Mouse (Mus musculus): ENCODE data around the gene Itga5.
"Not testable (repeated sequence)": the region's sequence is repeated elsewhere in the genome, so short reads cannot be mapped to it uniquely, and the experiment has no call there.

Gene Itga5

GRCm38 (mm10) chr15:103366376-103367149 is at the start of gene Itga5:
Itga5 (minus strand) TSS chr15:103366763.
- DNase-seq (ENCODE audit: low spot score in 2 of 2): peak; percentile 24 to 26

DNA sequence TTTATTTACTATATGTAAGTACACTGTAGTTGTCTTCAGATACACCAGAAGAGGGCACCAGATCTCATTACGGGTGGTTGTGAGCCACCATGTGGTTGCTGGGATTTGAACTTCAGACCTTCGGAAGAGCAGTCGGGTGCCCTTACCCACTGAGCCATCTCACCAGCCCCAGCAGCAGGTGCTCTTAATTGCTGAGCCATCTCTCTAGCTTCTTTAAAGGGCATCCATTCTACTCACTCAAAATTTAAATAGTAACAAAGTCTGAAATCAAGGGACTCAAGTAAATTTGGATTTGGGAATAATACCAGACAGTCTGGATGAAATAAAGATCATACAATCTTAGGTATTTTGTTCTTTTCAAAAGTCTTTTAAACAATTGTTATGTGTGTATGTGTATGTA is 39.0 kb upstream of the Itga5 start:
- DNase-seq (ENCODE audit: low spot score in 2 of 2): not testable (repeated sequence)

GRCm38 (mm10) chr15:103401361-103401760 is 34.8 kb upstream of the Itga5 start:
- no peak for DNase-seq (ENCODE audit: low spot score in 2 of 2)

DNA sequence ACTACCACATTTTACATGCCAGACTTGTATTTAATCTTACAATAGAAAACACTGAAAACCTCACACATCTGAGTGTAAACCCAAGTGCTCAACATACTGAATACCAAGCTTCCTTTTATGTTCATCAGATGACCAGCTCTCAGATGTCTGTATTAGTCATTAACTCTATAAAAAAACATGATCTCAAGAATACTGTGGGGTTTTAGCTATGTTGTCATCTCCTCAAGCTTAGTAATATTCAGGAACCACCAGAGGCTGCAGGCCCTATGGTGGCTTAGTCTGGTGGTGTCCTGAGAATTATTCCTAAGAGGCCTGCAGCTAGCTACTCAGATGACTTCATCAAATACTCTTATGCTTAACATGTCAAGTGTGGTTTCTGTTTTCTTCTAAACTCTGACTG is 27.0 kb upstream of the Itga5 start:
- no peak for DNase-seq (ENCODE audit: low spot score in 2 of 2)

DNA sequence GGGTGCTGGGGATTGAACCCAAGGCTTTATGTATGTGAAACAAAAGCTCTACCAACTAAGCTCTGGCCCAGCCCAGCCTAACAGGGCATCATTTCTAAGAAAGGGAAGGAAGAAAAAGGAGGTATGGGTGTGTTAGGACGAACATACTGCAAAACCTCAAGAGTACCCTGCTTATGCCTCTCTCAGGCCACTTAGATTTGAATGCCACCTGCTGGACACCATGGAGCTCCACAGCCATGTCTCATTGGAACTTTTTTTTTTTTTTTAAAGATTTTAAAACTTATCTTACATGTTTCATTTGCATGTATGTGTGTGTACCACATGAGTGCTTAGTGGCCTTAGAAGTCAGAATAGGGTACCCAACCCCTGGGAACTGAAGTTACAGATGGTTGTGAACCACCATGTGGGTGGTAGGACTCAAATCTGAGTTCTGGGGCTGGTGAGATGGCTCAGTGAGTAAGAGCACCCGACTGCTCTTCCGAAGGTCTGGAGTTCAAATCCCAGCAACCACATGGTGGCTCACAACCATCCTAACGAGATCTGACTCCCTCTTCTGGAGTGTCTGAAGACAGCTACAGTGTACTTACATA is 22.1 kb upstream of the Itga5 start:
- DNase-seq (ENCODE audit: low spot score in 2 of 2): no peak

DNA sequence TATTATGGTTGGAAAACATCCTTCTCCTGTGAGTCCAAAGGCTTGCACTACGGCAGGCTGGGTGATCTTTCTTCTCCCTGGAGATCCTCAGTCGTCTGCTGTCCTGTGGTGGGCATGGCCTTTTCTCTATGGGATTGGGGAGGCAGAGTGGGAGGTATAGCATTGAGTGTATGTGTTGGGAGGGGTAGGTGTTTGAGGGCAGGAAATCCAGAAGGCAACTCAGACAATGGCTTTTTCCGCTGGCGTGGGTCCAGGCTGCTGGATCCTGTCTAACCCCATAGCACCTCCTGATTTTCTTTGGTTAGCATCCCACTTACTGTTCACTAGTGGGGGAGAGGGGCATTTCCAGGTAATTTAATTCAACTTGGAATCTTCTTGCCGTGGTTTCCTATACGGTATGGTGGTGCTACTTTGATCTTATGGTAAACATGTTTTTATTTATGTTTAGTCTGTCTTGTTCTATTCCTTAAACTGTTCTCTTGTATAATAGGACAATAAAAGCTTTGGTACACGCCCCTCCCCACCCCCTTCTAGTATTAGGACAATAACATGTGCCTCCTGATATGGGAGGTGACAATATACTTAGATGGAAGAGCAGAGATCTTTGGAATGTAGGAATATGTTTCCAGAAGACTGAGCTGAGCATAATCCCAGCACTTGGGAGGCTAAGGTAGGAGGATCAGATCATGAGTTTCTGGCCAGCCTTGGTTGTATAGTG is 17.4 kb upstream of the Itga5 start:
- no peak for DNase-seq (ENCODE audit: low spot score in 2 of 2)

DNA sequence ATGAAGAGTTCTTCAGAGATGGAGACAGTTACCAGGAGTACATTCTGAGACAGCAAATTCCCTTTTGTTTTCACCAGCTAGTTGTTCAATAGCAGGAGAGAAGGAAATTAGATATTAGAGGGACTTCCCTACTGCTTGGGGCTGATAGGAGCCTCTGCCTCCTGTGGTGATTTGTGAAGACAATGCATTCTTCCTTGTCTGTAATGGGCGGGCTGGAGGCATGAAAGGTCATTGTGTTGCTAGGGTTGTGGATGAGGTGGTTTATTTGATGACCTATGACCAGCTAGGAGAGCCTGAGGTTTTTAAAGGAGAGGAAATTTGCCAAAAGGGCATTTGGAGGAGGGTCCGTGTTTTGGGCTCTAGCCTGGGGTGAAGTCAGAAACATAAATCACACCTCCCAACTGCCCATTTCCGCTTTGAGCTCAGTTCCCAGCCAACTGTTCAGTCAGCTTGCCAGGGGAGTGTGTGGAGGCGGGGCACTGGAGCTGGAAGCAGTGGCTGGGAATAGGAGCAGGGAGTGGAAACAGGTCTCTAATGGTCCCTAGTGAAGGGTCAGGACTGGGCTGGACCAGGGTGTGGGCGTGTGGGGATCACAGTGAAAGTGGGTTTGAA is 16.3 kb upstream of the Itga5 start:
- DNase-seq (ENCODE audit: low spot score in 2 of 2): no peak

GRCm38 (mm10) chr15:103382075-103382474 is 15.5 kb upstream of the Itga5 start:
- no peak for DNase-seq (ENCODE audit: low spot score in 2 of 2)

- no peak for DNase-seq (ENCODE audit: low spot score in 2 of 2)
Observed at GRCm38 (mm10) chr15:103378665-103379356, 12.2 kb upstream of the Itga5 start.

GRCm38 (mm10) chr15:103377752-103378664 is 11.4 kb upstream of the Itga5 start:
- DNase-seq (ENCODE audit: low spot score in 2 of 2): no peak

GRCm38 (mm10) chr15:103376837-103377269 is 10.3 kb upstream of the Itga5 start:
- no peak for DNase-seq (ENCODE audit: low spot score in 2 of 2)

- no peak for DNase-seq (ENCODE audit: low spot score in 2 of 2)
Observed at GRCm38 (mm10) chr15:103375112-103375800, 8.7 kb upstream of the Itga5 start.

DNA sequence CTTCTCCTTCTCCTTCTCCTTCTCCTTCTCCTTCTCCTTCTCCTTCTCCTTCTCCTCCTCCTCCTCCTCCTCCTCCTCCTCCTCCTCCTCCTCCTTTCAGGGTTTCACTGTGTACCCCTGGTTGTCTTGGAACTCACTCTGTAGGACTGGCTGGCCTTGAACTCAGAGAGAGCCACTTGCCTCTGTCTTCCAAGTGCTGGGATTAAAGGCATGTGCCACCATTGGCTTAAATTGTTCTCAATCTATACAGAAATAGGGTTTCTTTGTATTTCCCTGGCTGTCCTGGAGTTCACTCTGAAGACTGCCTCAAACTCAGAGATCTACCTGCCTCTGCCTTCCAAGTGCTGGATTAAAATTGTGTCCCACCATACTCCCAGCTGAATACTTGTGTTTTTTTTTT is 5.9 kb upstream of the Itga5 start:
- no peak for DNase-seq (ENCODE audit: low spot score in 2 of 2)

DNA sequence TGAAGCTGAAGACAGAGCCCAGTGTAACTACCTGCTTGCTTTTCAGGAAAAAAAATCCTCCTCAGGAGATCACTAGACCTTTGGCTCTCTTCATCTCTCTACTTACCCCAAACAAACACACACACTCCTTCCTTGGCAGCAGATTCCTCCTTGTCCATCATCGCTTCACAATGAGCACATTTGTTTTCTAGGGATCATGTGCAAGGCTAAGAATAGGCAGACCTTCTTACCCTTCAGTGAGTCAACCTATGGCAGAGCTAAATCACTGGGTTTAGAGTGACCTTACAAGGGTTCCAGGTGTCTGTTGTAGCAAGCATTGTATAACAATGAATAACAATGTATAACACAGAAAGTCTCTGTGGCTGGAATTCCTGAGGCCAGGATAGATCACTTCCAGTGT is 5.2 kb upstream of the Itga5 start:
- no peak for DNase-seq (ENCODE audit: low spot score in 2 of 2)

GRCm38 (mm10) chr15:103371208-103371607 is 4.6 kb upstream of the Itga5 start:
- DNase-seq (ENCODE audit: low spot score in 2 of 2): no peak

DNA sequence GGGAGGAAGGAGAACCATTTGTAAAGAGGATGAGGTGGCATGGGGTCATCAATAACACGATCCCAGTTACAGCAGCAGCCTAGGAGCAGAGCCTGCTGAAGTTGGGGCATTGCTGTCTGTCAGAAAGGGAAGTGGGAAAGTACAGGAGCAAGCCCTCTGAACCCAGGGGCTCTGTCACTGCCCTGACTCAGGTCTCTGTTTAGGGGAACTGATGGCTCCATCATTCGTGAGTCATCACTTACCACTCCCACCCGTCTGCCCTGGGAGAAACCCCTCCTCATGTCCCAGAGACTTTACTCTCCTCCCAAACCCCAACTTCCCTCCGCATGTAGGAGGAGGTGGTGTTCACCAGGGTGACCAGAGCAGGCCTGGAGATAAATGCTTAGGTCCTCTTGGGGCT is 3.9 kb upstream of the Itga5 start:
- no peak for DNase-seq (ENCODE audit: low spot score in 2 of 2)

- no peak for DNase-seq (ENCODE audit: low spot score in 2 of 2)
Observed at GRCm38 (mm10) chr15:103369123-103369522, 2.6 kb upstream of the Itga5 start.

GRCm38 (mm10) chr15:103368179-103368940 is 1.8 kb upstream of the Itga5 start:
- DNase-seq (ENCODE audit: low spot score in 2 of 2): no peak
